Mouse (Mus musculus): ENCODE measurements around the gene Gm21119. TPM values are rescaled to one million over a fixed set of nuclear protein-coding genes. Genes with fewer than 3 reads are reported as not detected.
"Not testable (repeated sequence)": the region's sequence is repeated elsewhere in the genome, so short reads cannot be mapped to it uniquely, and the experiment has no call there.

The Gm21119 gene
- total RNA-seq (2017) = not detected in 2 replicates

- ATAC-seq (replicated peaks; ENCODE audit: low read depth, poor library complexity, severe bottlenecking) = not testable (repeated sequence)
Measured at GRCm38 (mm10) chr8:20614619-20615018, at the start of gene Gm21119. Gm21119 (plus strand) TSS chr8:20614919.

DNA sequence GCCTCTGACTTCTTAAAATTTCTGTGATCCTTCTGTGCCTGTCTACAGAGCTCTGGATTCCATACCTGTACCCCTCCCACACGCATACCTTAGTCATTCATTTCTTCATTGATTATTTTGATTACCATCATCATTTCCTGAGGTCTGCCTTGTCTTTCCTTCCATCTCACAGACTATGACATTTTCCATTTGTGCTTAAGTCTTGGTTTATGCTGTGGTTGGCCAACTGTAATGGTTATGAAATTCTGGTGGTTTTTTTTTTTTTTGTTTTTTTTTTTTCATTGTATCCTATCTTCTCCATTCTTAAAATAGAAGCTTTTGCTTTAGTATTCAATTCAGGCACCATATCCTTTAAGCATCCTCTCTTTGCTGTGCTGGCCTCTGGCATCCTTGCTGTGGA lies 48.0 kb upstream of the Gm21119 start:
- ATAC-seq (replicated peaks; ENCODE audit: low read depth, poor library complexity, severe bottlenecking) = 0 out of 2 replicates have a peak, but pooled peaks have one; percentile 45

GRCm38 (mm10) chr8:20581081-20581480 lies 33.6 kb upstream of the Gm21119 start:
- not testable (repeated sequence) for ATAC-seq (replicated peaks; ENCODE audit: low read depth, poor library complexity, severe bottlenecking)

DNA sequence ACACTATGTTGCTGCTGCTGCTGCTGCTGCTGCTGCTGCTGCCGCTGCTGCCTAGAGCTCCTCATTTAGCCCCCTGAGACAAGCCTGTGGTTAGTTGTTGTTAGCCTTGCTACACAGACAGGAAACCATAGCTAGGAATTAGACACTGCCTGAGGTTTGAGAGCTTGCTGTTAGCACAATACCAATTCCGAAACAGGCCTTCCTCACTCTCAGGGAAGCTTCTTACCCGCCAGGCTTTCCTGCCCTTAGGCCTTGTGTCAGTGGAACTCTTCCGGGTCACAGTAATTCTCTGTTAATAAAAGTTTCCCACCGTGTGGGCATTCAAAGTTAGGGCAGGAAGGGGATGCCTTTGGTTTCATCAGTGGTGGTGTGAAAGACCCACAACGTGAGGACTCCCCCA lies 31.9 kb upstream of the Gm21119 start:
- not testable (repeated sequence) for ATAC-seq (replicated peaks; ENCODE audit: low read depth, poor library complexity, severe bottlenecking)

GRCm38 (mm10) chr8:20588268-20589177 lies 26.2 kb upstream of the Gm21119 start:
- ATAC-seq (replicated peaks; ENCODE audit: low read depth, poor library complexity, severe bottlenecking) = peak; percentile 66; the same call in 1 of the 2 replicates

DNA sequence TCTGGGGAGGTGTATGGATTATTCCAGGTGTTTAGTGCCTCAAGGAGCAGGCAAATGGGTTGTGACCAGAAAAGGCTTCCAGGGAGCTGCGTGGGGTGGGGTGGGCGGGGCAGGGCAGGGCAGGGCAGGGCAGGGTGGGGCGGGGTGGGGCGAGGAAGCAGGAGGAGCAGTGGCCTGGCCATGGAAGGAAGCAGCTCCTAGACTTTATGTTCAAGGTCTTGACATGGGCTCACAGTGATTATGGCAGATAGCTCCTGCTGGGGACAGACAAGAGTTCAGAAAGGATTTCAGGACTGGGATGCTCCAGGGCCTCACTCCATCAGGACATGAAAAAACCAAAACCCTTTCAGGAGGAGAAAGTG lies 25.6 kb upstream of the Gm21119 start:
- not testable (repeated sequence) for ATAC-seq (replicated peaks; ENCODE audit: low read depth, poor library complexity, severe bottlenecking)

DNA sequence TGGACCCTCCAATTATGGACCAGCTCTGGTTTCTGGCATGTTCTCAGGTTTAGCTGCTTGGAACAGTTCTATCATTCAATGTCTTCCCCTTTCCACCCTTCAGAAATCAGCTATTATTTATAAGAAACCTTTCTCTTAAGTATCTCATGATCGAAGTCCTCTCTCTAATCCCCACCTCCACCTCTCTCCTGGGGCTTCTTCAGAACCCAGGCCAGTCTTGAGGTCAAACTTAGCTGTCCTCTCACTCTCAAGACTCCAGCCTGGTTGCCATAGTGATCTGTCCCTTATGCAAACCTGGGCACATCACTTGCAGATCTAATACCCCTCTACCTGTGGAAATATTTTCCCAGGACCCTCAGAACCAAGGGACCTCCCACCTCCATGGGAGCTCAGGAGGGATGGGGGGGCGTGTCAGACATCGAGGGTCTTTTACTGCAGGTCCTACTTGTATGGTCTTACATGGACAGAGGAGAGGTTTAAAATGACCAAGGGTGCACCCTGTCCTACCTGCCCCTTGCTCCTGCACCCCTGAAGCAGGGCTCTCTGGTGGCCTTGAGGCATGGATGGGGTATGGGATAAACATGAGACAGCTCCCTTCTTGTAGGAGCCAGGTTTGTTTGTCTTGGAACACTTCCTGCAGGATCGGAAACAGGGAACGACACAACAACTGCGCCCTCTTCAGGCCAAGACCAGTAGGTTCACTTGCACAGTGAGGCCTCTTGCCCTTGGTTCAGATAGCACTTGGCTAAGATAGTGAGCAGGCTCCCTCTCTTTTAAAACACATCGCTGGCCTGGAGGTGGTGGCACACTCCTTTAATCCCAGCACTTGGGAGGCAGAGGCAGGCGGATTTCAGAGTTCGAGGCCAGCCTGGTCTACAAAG lies 24.4 kb upstream of the Gm21119 start:
- ATAC-seq (replicated peaks; ENCODE audit: low read depth, poor library complexity, severe bottlenecking) = peak; percentile 81

DNA sequence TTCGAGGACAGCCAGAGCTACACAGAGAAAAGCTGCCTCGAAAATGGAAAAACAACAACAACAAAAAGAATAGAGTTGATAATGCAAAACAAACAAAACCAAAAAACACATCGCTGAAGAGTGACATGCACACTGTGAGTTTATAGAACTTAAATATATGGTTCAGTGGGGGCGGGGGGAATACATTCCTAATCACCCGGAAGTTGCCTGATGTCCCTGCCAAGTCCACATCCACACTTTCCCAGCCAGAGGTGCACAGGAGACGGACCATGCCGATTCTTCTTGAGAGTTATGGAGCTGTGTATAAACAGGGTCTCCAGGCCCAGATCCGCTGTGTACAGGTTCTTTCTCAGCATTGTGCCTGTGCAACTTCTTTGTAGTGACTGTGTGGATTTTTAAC lies 23.7 kb upstream of the Gm21119 start:
- not testable (repeated sequence) for ATAC-seq (replicated peaks; ENCODE audit: low read depth, poor library complexity, severe bottlenecking)

- ATAC-seq (replicated peaks; ENCODE audit: low read depth, poor library complexity, severe bottlenecking) = not testable (repeated sequence)
Measured at GRCm38 (mm10) chr8:20592732-20593272, 21.9 kb upstream of the Gm21119 start.

DNA sequence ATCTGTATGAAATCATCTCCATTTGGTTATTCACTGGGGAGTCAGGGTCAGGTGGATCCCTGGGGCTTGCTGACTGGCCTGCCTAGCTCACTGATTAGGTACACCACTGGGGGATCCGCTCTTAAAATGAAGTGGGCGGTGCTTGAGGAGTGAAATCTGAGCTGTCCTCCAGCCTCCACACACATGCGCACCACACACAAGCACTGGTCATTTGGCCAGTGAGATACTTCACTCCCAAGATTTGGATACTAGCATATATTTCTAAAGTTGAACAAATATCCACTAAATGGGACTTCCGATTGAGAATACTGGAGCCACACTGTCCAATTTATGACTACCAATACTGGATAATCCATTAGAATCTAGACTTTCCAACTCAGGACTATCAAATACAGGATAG lies 20.9 kb upstream of the Gm21119 start:
- ATAC-seq (replicated peaks; ENCODE audit: low read depth, poor library complexity, severe bottlenecking) = not testable (repeated sequence)

- not testable (repeated sequence) for ATAC-seq (replicated peaks; ENCODE audit: low read depth, poor library complexity, severe bottlenecking)
Measured at GRCm38 (mm10) chr8:20596081-20596841, 18.5 kb upstream of the Gm21119 start.

GRCm38 (mm10) chr8:20596842-20597708 lies 17.6 kb upstream of the Gm21119 start:
- ATAC-seq (replicated peaks; ENCODE audit: low read depth, poor library complexity, severe bottlenecking) = peak; percentile 54; the same call in 1 of the 2 replicates

DNA sequence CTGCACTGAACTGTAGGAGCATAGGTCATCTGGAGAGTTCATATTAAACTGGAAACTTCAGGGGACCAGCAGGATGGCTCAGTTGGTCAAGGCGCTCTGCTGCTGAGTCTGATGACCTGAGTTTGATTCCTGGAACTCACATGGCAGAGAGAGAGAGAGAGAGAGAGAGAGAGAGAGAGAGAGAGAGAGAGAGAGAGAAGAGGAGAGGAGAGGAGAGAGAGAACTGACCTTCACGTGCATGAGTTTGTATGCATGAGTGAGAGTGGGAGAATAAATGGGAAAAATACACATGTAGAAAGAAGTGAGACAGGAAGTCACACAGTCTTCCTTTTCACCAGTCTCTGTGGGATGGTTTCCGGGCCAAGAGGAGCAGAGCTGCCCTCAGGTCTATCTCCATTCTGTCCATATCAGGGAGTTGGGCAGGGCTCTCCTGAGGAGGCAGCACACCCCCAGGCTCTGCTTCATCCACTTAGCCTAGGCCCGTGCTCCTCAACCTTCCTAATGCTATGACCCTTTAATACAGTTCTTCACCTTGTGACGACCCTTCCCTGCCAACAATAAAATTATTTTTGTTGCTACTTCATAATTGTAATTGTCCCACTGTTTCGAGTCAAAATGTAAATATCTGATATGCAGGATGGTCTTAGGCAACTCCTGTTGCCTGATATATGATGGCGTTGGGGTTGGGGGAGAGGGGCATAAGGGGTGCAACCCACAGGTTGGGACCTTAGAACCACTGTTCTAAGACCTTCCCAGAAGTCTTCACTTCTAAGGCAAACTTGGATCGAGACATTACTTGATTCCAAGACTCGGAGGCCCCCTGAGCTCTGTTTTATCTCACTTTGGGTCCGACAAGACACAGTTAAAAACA lies 16.2 kb upstream of the Gm21119 start:
- ATAC-seq (replicated peaks; ENCODE audit: low read depth, poor library complexity, severe bottlenecking) = not testable (repeated sequence)

DNA sequence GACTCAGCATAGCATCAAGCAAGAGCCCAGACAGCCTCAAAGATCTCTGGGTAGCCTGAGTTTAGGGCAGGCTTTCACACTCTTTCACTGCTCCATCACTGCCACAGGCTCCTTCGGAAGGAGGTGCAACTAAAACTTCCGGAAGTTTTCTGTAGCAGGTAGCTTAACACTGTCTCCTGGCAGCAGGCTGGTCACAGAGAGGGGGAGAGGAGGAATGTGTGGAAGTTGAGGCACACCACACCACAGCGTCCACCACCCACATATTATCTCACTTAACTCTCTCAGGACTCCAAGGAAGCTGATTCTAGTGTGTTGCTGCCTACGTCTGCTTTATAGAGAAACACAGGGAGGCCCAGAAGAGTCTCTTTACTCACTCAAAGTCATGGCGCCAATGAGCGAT lies 15.4 kb upstream of the Gm21119 start:
- ATAC-seq (replicated peaks; ENCODE audit: low read depth, poor library complexity, severe bottlenecking) = not testable (repeated sequence)

DNA sequence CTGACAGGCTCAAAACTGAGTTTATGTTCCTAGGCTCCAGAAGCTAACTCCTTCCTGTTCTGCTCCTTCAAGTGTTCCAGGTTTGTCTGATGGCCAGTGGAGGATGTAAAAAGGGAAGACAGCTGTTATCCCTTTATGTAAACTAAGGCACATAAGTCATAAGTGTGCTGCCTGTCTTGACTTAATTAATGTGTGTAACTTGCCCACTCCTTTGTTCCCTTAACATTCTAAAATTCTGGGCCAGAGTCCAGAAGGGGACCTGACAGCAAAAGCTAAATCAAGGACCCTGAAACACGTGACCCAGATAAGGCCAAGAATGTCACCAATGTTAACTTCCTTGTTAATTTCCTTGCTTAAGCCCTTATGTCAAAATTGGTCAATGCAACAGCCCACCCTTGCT lies 3.9 kb upstream of the Gm21119 start:
- ATAC-seq (replicated peaks; ENCODE audit: low read depth, poor library complexity, severe bottlenecking) = not testable (repeated sequence)

- ATAC-seq (replicated peaks; ENCODE audit: low read depth, poor library complexity, severe bottlenecking) = not testable (repeated sequence)
Measured at GRCm38 (mm10) chr8:20612721-20613120, 2.0 kb upstream of the Gm21119 start.

GRCm38 (mm10) chr8:20630766-20631165 lies 16.0 kb downstream of the Gm21119 start:
- ATAC-seq (replicated peaks; ENCODE audit: low read depth, poor library complexity, severe bottlenecking) = not testable (repeated sequence)

DNA sequence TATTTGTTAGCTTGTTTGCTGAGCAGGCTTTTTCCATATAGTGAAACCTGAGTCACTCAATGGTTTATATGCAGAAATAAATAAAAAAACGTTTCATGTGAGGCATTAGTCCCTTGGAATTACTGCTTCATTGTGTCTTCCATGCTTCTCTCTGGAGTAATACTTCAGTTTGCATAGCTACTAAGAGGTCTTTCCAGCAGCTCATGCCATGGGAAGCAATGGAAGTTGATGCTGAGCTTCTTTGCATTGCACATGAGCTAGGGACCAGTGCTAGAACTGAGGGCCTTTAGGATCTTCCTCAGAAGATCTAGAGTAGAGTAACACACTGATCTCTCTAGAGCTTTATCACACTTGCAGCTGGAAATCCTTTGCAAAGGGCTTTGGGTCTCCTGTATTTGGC lies 23.2 kb downstream of the Gm21119 start:
- not testable (repeated sequence) for ATAC-seq (replicated peaks; ENCODE audit: low read depth, poor library complexity, severe bottlenecking)

Measured in common myeloid progenitor, adult 5-6 weeks (primary cell).